Mouse (Mus musculus) E14TG2a.4 (cell line): ENCODE results near the gene Usp3.

Experiments
- CTCF ChIP-seq: conservative IDR thresholded peaks from 2 replicates; pipeline ENCODE4 v1.5.1; 2014; ENCODE audit warnings: low read length
- POU5F1 ChIP-seq: IDR thresholded peaks from 2 replicates; pipeline ENCODE4 v1.6.1; 2014; ENCODE audit warnings: low read length, borderline replicate concordance

- TF ChIP-seq CTCF (no peak), POU5F1 (no peak)
These were observed 104.2 kb downstream of the Usp3 start for GRCm38 (mm10) chr9:66488786-66489185.
